Comparison of ENCODE assay signal across 13 mouse cellular contexts in the genomic region with DNA sequence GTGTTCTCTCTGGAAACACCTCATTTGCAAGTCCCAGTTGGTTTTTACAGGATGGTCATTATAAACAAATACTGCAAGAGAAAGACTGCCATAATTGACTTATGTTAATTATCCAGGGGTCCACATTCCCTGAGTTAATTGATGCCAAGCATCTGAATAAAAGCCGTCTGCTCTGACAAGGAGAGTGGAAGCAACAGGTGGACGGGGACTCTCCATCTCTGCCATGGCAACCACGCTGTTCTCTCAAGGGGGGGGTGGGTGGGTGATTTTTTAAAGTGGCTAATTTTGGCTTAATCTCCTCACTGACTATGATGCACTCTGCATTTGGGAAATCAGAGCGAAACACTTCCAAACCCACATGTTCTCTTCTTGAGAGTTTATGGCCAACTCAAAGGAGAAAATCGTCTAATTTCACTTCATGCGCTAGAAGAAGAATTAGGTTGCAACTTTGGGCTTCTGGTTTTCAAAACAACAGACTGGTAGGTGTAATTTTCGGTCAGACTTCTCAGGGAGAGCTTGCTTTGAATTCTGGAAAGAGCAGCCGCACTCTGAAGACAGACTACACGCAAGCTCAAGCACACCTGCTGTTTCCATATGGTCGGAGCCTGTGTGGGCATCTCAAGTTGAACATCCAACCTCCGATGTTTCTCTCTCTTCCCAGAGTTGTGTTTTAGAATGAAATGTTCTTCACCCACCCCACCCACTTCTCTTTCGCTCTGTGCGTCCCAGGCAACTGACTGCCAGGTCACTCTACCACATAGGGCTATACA. TPM values are rescaled to one million over a fixed set of nuclear protein-coding genes. Genes with fewer than 3 reads are reported as not detected.
DNase-seq lines count a peak whose midpoint lies in the region; TF ChIP-seq lines count a peak whose summit lies in the region.
"Had no signal": no experiment of that assay in that cellular context is flagged by ENCODE, and none has a peak within 500 bp of the region (broad histone marks: within the 10 kb centered on the region; RNA-seq: fewer than 3 reads in every experiment).

No protein-coding gene starts in this region.

- no peak overlapping the region for H3K27ac ChIP-seq in layer of hippocampus, adult 2 months
- H3K27ac ChIP-seq: embryonic facial prominence, embryonic 10.5 days; gastrocnemius, adult 2 months; heart, embryonic 10.5 days; hindbrain, postnatal 0 days; lung, embryonic 15.5 days had no signal

- intact Hi-C loops in left cerebral cortex, postnatal 25 days (cut with DNase I): loop anchor here (1.0 to 5.0 kb wide), 3 partner anchors 100 to 593 kb away; no protein-coding TSS in a partner anchor

- peak; percentile 47 to 52 for DNase-seq in layer of hippocampus, adult 2 months (ENCODE audit: low spot score in 2 of 2)
- no peak for DNase-seq in layer of hippocampus, adult 9-10 months (ENCODE audit: low spot score)
- peak; percentile 55 to 76 for DNase-seq in frontal cortex, postnatal 36 days (ENCODE audit: low spot score in 2 of 2)
- peak; percentile 67 to 91 for DNase-seq in left cerebral cortex, postnatal 25 days (ENCODE audit: low spot score in 2 of 2)
- peak; percentile 92 for DNase-seq in telencephalon, adult 2 months (ENCODE audit: low read depth, low spot score)
- no peak for DNase-seq in embryo, embryonic 11 days
- no peak for DNase-seq in adrenal gland, postnatal 36 days
- DNase-seq: cerebellum, adult 11-12 months; gastrocnemius, adult 2 months had no signal

- no peak overlapping the region; the same call in 1 of the 2 replicates for H3K4me3 ChIP-seq in layer of hippocampus, adult 2 months
- H3K4me3 ChIP-seq: embryonic facial prominence, embryonic 10.5 days; gastrocnemius, adult 2 months; heart, embryonic 10.5 days; lung, embryonic 15.5 days had no signal

- TF ChIP-seq CTCF in layer of hippocampus, adult 2 months (conservative IDR thresholded peaks at IDR 0.05): no peak

RNA-seq across cellular contexts. Expression of gene Cenpf, which starts 55.8 kb away (rescaled TPM):
- 1 to 10 TPM; 1.1 to 1.4 TPM for total RNA-seq in layer of hippocampus, adult 2 months (2021)
- total RNA-seq in left cerebral cortex, postnatal 25 days (2021): under 1 TPM; 0.48 to 0.53 TPM
- 1 to 10 TPM; 4.0 to 4.7 TPM for total RNA-seq in adrenal gland, postnatal 36 days (2021)

Comparison
In these comparisons a context has a peak if more than half of its experiments do, and no peak if none do; other contexts are left out.
1. DNase-seq: peak in layer of hippocampus, adult 2 months (2 of 2), frontal cortex, postnatal 36 days (2 of 2), left cerebral cortex, postnatal 25 days (2 of 2) and telencephalon, adult 2 months (single experiment); none in layer of hippocampus, adult 9-10 months (single experiment), embryo, embryonic 11 days (single experiment) and adrenal gland, postnatal 36 days (0 of 2).